Mouse (Mus musculus) B cell, adult 62 days (primary cell): ENCODE results near the gene Mrps24. TPM values are rescaled to one million over a fixed set of nuclear protein-coding genes. Genes with fewer than 3 reads are reported as not detected.

Experiments used
- total RNA-seq: library from RNA; stranded (reverse); gene quantifications from 4 replicates; pipeline ENCODE4 v1.2.4, GENCODE M21; 2023

The Mrps24 gene
- 45.0 to 65.7 TPM (median 52.0 TPM) in 4 replicates for total RNA-seq

DNA sequence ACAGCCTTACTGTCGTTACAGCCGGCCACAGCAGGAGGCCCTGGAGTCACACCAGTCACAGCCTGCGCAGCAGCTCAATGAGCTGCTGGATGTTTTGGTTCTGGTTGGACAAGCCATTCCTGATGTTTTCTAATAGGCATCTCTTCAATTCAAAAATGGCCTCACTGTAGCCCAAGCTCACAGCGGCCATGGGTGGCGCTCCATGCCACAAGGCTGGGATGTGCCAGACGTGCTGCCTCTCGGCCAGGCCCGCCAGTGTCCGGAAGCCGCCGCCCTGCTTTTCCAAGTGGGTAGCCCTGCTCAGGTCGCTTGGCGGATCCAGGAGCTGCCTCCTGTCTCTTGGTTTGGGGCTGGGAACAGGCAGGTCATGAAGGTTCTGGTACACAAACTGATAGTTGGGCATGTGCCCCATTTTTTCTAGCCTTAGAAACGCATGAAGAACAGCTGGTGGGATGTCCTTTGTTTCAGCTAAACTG, at the start of gene Mrps24:
TSS of gene Mrps24 (minus strand) at position 51 of the 476 bp plus-strand sequence.

DNA sequence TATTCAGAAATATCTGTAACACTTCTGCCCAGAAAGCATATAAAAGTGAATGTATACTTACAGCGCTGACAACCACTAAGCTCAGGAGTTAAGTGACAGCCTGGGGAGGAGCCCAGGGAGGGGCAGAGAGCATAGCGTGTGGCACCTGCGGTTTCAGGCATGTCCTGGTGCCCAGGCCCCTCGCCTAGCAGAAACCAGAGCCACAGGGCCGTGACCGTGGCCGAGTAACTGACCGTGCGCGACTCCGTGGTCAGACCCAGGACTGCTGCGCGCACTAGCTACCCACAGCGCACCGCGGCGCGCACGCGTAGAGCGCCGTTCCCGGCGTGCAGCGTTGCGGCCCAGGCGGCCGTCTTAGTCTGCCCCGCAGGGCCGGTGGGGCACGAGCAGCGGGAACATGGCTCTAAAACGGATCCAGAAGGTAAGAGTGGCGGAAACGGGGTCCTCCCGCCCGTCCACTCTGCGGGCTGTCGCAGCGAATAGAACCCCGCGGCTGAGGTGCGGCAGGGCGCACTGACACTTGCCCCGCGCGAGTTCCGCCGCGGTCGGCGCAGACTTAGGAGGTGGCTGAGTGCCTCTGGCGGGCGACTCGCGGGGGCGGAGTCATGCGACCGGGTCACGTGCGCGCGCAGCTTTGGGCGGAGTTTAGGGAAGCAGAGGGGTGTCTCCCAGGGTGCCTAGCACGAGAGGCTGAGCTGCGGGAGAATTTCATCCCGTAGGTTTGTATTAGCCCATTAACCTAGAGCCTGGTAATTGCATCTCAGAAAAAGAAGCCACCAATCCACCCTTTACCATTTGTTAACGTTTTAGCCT, 46.5 kb upstream of the Mrps24 start, which contains the start of gene Urgcp:
TSS of gene Urgcp (minus strand) at position 557 of the 813 bp plus-strand sequence.

Other genes with a start within 250 kb of the Mrps24 start
- 105 to 127 TPM (median 110 TPM) in 4 replicates for gene Xbp1, start 195.0 kb downstream of the Mrps24 start, total RNA-seq
- 37.6 to 51.2 TPM (median 40.1 TPM) in 4 replicates for gene Ccdc117, start 173.5 kb downstream of the Mrps24 start, total RNA-seq
- gene Ankrd36, start 146.0 kb downstream of the Mrps24 start, total RNA-seq = not detected in 4 replicates
- gene Urgcp, start 46.7 kb upstream of the Mrps24 start, total RNA-seq = 25.8 to 33.3 TPM (median 28.4 TPM) in 4 replicates
- 161 to 175 TPM (median 164 TPM) in 4 replicates for gene Dbnl, start 72.8 kb upstream of the Mrps24 start, total RNA-seq
- not detected in 4 replicates for gene Pgam2, start 88.1 kb upstream of the Mrps24 start, total RNA-seq
- gene Polm, start 122.3 kb upstream of the Mrps24 start, total RNA-seq = 89.7 to 96.0 TPM (median 94.0 TPM) in 4 replicates
- 0.28 to 0.58 TPM (median 0.46 TPM) in 3 of 4 replicates, not detected in the other for gene Aebp1, start 146.3 kb upstream of the Mrps24 start, total RNA-seq
- gene Pold2, start 162.6 kb upstream of the Mrps24 start, total RNA-seq = 42.0 to 60.3 TPM (median 42.9 TPM) in 4 replicates
- not detected in 4 replicates for gene Myl7, start 183.1 kb upstream of the Mrps24 start, total RNA-seq
- not detected in 4 replicates for gene Gck, start 234.4 kb upstream of the Mrps24 start, total RNA-seq
- 67.3 to 78.6 TPM (median 71.8 TPM) in 4 replicates for gene Ykt6, start 240.0 kb upstream of the Mrps24 start, total RNA-seq